Mouse (Mus musculus) kidney, postnatal 0 days (tissue): Measurements from ENCODE around the gene Nup93. TPM values are rescaled to one million over a fixed set of nuclear protein-coding genes. Genes with fewer than 3 reads are reported as not detected.

Experiments
- ATAC-seq: fragments of 200-750 bp; cut with Nextera tagmentation; replicated peaks from 2 replicates; pipeline ENCODE4 v1.8.0; 2017; ENCODE audit warnings: low read depth, moderate number of reproducible peaks, moderate TSS enrichment, moderate library complexity; ENCODE audit not compliant: low FRiP score
- DNase-seq: peaks from one replicate; pipeline ENCODE4 v3.0.0-alpha.2; 2016; ENCODE audit warnings: low spot score
- H3K27ac ChIP-seq: fragments of 300-500 bp; sonication (generic); 2 replicates; pipeline ENCODE4 v1.5.1; 2014; ENCODE audit warnings: mild to moderate bottlenecking
- H3K27me3 ChIP-seq: fragments of 300-500 bp; sonication (generic); 2 replicates; pipeline ENCODE4 v1.6.1; 2014; ENCODE audit warnings: low read length, mixed read lengths; ENCODE audit not compliant: insufficient read depth
- H3K36me3 ChIP-seq: fragments of 300-500 bp; sonication (generic); 2 replicates; pipeline ENCODE4 v1.6.1; 2014; ENCODE audit warnings: low read length, mixed read lengths; ENCODE audit not compliant: insufficient read depth
- H3K4me1 ChIP-seq: fragments of 300-500 bp; sonication (generic); replicated peaks from 2 replicates; pipeline ENCODE4 v1.6.1; 2014; ENCODE audit warnings: antibody characterized with exemption, low read length, mixed read lengths; ENCODE audit not compliant: insufficient read depth
- H3K4me2 ChIP-seq: fragments of 300-500 bp; sonication (generic); 2 replicates; pipeline ENCODE4 v1.6.1; 2014; ENCODE audit warnings: mild to moderate bottlenecking, low read length, moderate library complexity, mixed read lengths
- H3K4me3 ChIP-seq: fragments of 300-500 bp; sonication (generic); replicated peaks from 2 replicates; pipeline ENCODE4 v1.5.1; 2014; ENCODE audit warnings: low read depth, low read length
- H3K9ac ChIP-seq: fragments of 300-500 bp; sonication (generic); 2 replicates; pipeline ENCODE4 v1.6.1; 2014; ENCODE audit warnings: low read depth, low read length
- H3K9me3 ChIP-seq: fragments of 300-500 bp; sonication (generic); replicated peaks from 2 replicates; pipeline ENCODE4 v1.6.1; 2016; ENCODE audit warnings: low read length, inconsistent platforms, mixed read lengths
- CTCF ChIP-seq: IDR thresholded peaks from 2 replicates; pipeline ENCODE4 v1.5.1; 2016; ENCODE audit warnings: antibody characterized with exemption, low read depth, mild to moderate bottlenecking, moderate library complexity
- WGBS: fragments of 180-500 bp; shearing (Covaris S2); extraction: QIAGEN DNeasy Blood & Tissue Kit; methylation state at CpG from one replicate; pipeline ENCODE4 v1.1.7; 2014; 5-methylcytosine and 5-hydroxymethylcytosine counted together
- polyA plus RNA-seq: library from polyadenylated mRNA; unstranded; fragments of >200 nt; fragmentation: Nextera tagmentation; extraction: Ambion mirVana; gene quantifications from 2 replicates; pipeline ENCODE4 v1.2.1, GENCODE M21; 2015

Nup93 gene
- polyA plus RNA-seq, 1 experiment from 2014 or later: 45.0 TPM

GRCm38 (mm10) chr8:94172809-94173732 is 41.3 kb upstream of the Nup93 start:
- no peak for TF ChIP-seq CTCF
- Histone ChIP-seq H3K4me1 (peaks cover 12% of the 10 kb centered on the region), H3K4me3 (peak overlapping the region; percentile 23), H3K27me3 (no peaks in the 10 kb centered on the region), H3K36me3 (no peaks in the 10 kb centered on the region), H3K9ac (peak overlapping the region; percentile 6), H3K27ac (peak overlapping the region; percentile 10; the same call in 1 of the 2 replicates), H3K9me3 (no peaks in the 10 kb centered on the region), H3K4me2 (peak overlapping the region; percentile 77)
- no peak for ATAC-seq
- no peak for DNase-seq
- WGBS: under 1% methylated on average over 39 of the region's 39 CpGs

- H3K27ac ChIP-seq: no peak overlapping the region
- H3K4me1 ChIP-seq: peaks cover 12% of the 10 kb centered on the region
- DNase-seq: no peak
- H3K36me3 ChIP-seq: no peaks in the 10 kb centered on the region
- no peak overlapping the region for H3K4me3 ChIP-seq
- WGBS: 54% methylated on average over 11 of the region's 11 CpGs
- no peaks in the 10 kb centered on the region for H3K9me3 ChIP-seq
- no peak overlapping the region for H3K9ac ChIP-seq
- H3K4me2 ChIP-seq: no peak overlapping the region
- no peak for ATAC-seq
- 0 out of 2 replicates have a peak, but pooled peaks have one; percentile 7 for TF ChIP-seq CTCF
- H3K27me3 ChIP-seq: no peaks in the 10 kb centered on the region
Observed at GRCm38 (mm10) chr8:94173848-94174403, 40.4 kb upstream of the Nup93 start.

GRCm38 (mm10) chr8:94174619-94175213 is 39.6 kb upstream of the Nup93 start:
- Histone ChIP-seq H3K9ac (no peak overlapping the region), H3K27me3 (0 out of 2 replicates have a peak, but pooled peaks cover 3% of the 10 kb centered on the region), H3K9me3 (no peaks in the 10 kb centered on the region), H3K4me3 (no peak overlapping the region), H3K4me1 (peaks cover 17% of the 10 kb centered on the region), H3K36me3 (no peaks in the 10 kb centered on the region), H3K27ac (no peak overlapping the region), H3K4me2 (no peak overlapping the region)
- peak; percentile 50 for TF ChIP-seq CTCF
- DNase-seq: no peak
- ATAC-seq: no peak
- WGBS: 30% methylated on average over 7 of the region's 7 CpGs

- WGBS: 49% methylated on average over 7 of the region's 7 CpGs
- Histone ChIP-seq H3K36me3 (no peaks in the 10 kb centered on the region), H3K9me3 (no peaks in the 10 kb centered on the region), H3K4me3 (no peak overlapping the region), H3K27me3 (peaks cover 10% of the 10 kb centered on the region), H3K27ac (no peak overlapping the region), H3K4me1 (peaks cover 8% of the 10 kb centered on the region; the same call in 1 of the 2 replicates), H3K9ac (no peak overlapping the region), H3K4me2 (no peak overlapping the region)
- DNase-seq (no peak), ATAC-seq (no peak)
- no peak for TF ChIP-seq CTCF
Observed at GRCm38 (mm10) chr8:94177716-94178390, 36.5 kb upstream of the Nup93 start.

GRCm38 (mm10) chr8:94178857-94179712 is 35.3 kb upstream of the Nup93 start, which contains the start of gene Mt1:
TSS of gene Mt1 (plus strand) at chr8:94179082.
- DNase-seq: peak; percentile 82
- ATAC-seq: peak; percentile 85
- peak within 1 kb of the TSS; percentile 77 for H3K4me2 ChIP-seq
- H3K27ac ChIP-seq: peak within 1 kb of the TSS; percentile 73
- H3K4me3 ChIP-seq: peak within 1 kb of the TSS; percentile 52
- H3K9me3 ChIP-seq: no peaks in the 10 kb centered on the region
- TF ChIP-seq CTCF: peak; percentile 11; the same call in 1 of the 2 replicates
- H3K36me3 ChIP-seq: no peaks in the 10 kb centered on the region
- peak within 1 kb of the TSS; percentile 68 for H3K9ac ChIP-seq
- H3K27me3 ChIP-seq: peaks cover 10% of the 10 kb centered on the region
- peaks cover 17% of the 10 kb centered on the region; the same call in 1 of the 2 replicates for H3K4me1 ChIP-seq
- under 1% methylated on average over 50 of the region's 50 CpGs for WGBS
